Mouse (Mus musculus): ENCODE measurements around the gene Zkscan6. TPM values are rescaled to one million over a fixed set of nuclear protein-coding genes. Genes with fewer than 3 reads are reported as not detected.

Gene Zkscan6
- polyA plus RNA-seq (2012; fragmentation: generic; extraction: Trizol): 6.4 TPM

GRCm38 (mm10) chr11:65806909-65807504 is at the start of gene Zkscan6:
TSS of gene Zkscan6 (plus strand) at chr11:65807175.
- H3K79me2 ChIP-seq (ENCODE audit: control insufficient read depth, insufficient read depth): peaks cover 39% of the 10 kb centered on the region
- peak within 1 kb of the TSS; percentile 10 for H3ac ChIP-seq (ENCODE audit: control insufficient read depth, insufficient read length)
- peak within 1 kb of the TSS; percentile 95 for H3K4me2 ChIP-seq (ENCODE audit: low read depth)
- peak; percentile 58 for TF ChIP-seq POLR2AphosphoS2 (IDR thresholded peaks at IDR 0.05; ENCODE audit: insufficient read length, low read depth)
- peak; percentile 82 for TF ChIP-seq POLR2A (IDR thresholded peaks at IDR 0.05; ENCODE audit: insufficient read length, low read depth)
- peak in 2 of 3 experiments; percentile 9 to 32 for TF ChIP-seq MYOG (IDR thresholded peaks at IDR 0.05; ENCODE audit: control insufficient read depth in 1 of 3, insufficient read depth in 1 of 3, insufficient read length in 2 of 3, low read depth in 2 of 3)
- no peak for TF ChIP-seq TCF12 (IDR thresholded peaks at IDR 0.05; ENCODE audit: insufficient read depth, poor library complexity, severe bottlenecking)
- H3K4me3 ChIP-seq: peak within 1 kb of the TSS; percentile 82
- H3K27me3 ChIP-seq (ENCODE audit: control insufficient read depth, insufficient read depth, insufficient read length): no peaks in the 10 kb centered on the region
- no peaks in the 10 kb centered on the region for H3K36me3 ChIP-seq (ENCODE audit: control insufficient read depth, insufficient read depth)

- Histone ChIP-seq H3K4me2 (ENCODE audit: low read depth) (no peak overlapping the region), H3K4me3 (no peak overlapping the region), H3K27me3 (ENCODE audit: control insufficient read depth, insufficient read depth, insufficient read length) (no peaks in the 10 kb centered on the region), H3ac (ENCODE audit: control insufficient read depth, insufficient read length) (no peak overlapping the region), H3K36me3 (ENCODE audit: control insufficient read depth, insufficient read depth) (no peaks in the 10 kb centered on the region), H3K79me2 (ENCODE audit: control insufficient read depth, insufficient read depth) (peaks cover 67% of the 10 kb centered on the region)
- no peak for TF ChIP-seq MAX (IDR thresholded peaks at IDR 0.05; ENCODE audit: low read depth)
- no peak for TF ChIP-seq POLR2A (IDR thresholded peaks at IDR 0.05; ENCODE audit: insufficient read length, low read depth)
- TF ChIP-seq POLR2AphosphoS2 (IDR thresholded peaks at IDR 0.05; ENCODE audit: insufficient read length, low read depth): no peak
- no peak for TF ChIP-seq MYOD1 (IDR thresholded peaks at IDR 0.05; ENCODE audit: control insufficient read depth in 1 of 3, insufficient read length in 2 of 3, low read depth in 2 of 3)
- no peak for TF ChIP-seq CEBPB (IDR thresholded peaks at IDR 0.05; ENCODE audit: insufficient read depth, poor library complexity, severe bottlenecking)
- TF ChIP-seq E2F4 (IDR thresholded peaks at IDR 0.05; ENCODE audit: insufficient read depth): no peak
- no peak for TF ChIP-seq USF1 (IDR thresholded peaks at IDR 0.05; ENCODE audit: low read depth)
- no peak for TF ChIP-seq TCF12 (IDR thresholded peaks at IDR 0.05; ENCODE audit: insufficient read depth, poor library complexity, severe bottlenecking)
- no peak for TF ChIP-seq REST (IDR thresholded peaks at IDR 0.05; ENCODE audit: insufficient read depth, insufficient read length)
- TF ChIP-seq MYOG (IDR thresholded peaks at IDR 0.05; ENCODE audit: control insufficient read depth in 1 of 3, insufficient read depth in 1 of 3, insufficient read length in 2 of 3, low read depth in 2 of 3): no peak
- no peak for TF ChIP-seq TCF3 (IDR thresholded peaks at IDR 0.05; ENCODE audit: insufficient read length, low read depth)
- no peak for TF ChIP-seq SRF (IDR thresholded peaks at IDR 0.05; ENCODE audit: control insufficient read depth, insufficient read length, low read depth)
Observed at GRCm38 (mm10) chr11:65759350-65759749, 47.6 kb upstream of the Zkscan6 start.

GRCm38 (mm10) chr11:65760912-65761311 is 46.1 kb upstream of the Zkscan6 start:
- Histone ChIP-seq H3ac (ENCODE audit: control insufficient read depth, insufficient read length) (no peak overlapping the region), H3K79me2 (ENCODE audit: control insufficient read depth, insufficient read depth) (peaks cover 81% of the 10 kb centered on the region), H3K4me2 (ENCODE audit: low read depth) (no peak overlapping the region), H3K4me3 (no peak overlapping the region), H3K36me3 (ENCODE audit: control insufficient read depth, insufficient read depth) (no peaks in the 10 kb centered on the region), H3K27me3 (ENCODE audit: control insufficient read depth, insufficient read depth, insufficient read length) (no peaks in the 10 kb centered on the region)
- TF ChIP-seq MAX (IDR thresholded peaks at IDR 0.05; ENCODE audit: low read depth) (no peak), REST (IDR thresholded peaks at IDR 0.05; ENCODE audit: insufficient read depth, insufficient read length) (no peak), SRF (IDR thresholded peaks at IDR 0.05; ENCODE audit: control insufficient read depth, insufficient read length, low read depth) (no peak), TCF12 (IDR thresholded peaks at IDR 0.05; ENCODE audit: insufficient read depth, poor library complexity, severe bottlenecking) (no peak), MYOD1 (IDR thresholded peaks at IDR 0.05; ENCODE audit: control insufficient read depth in 1 of 3, insufficient read length in 2 of 3, low read depth in 2 of 3) (no peak), E2F4 (IDR thresholded peaks at IDR 0.05; ENCODE audit: insufficient read depth) (no peak), TCF3 (IDR thresholded peaks at IDR 0.05; ENCODE audit: insufficient read length, low read depth) (no peak), CEBPB (IDR thresholded peaks at IDR 0.05; ENCODE audit: insufficient read depth, poor library complexity, severe bottlenecking) (no peak), POLR2AphosphoS2 (IDR thresholded peaks at IDR 0.05; ENCODE audit: insufficient read length, low read depth) (no peak), POLR2A (IDR thresholded peaks at IDR 0.05; ENCODE audit: insufficient read length, low read depth) (no peak)

- Histone ChIP-seq H3K4me3 (no peak overlapping the region), H3K27me3 (ENCODE audit: control insufficient read depth, insufficient read depth, insufficient read length) (no peaks in the 10 kb centered on the region), H3K79me2 (ENCODE audit: control insufficient read depth, insufficient read depth) (peaks cover 88% of the 10 kb centered on the region), H3K36me3 (ENCODE audit: control insufficient read depth, insufficient read depth) (no peaks in the 10 kb centered on the region), H3ac (ENCODE audit: control insufficient read depth, insufficient read length) (no peak overlapping the region), H3K4me2 (ENCODE audit: low read depth) (no peak overlapping the region)
- TF ChIP-seq CEBPB (IDR thresholded peaks at IDR 0.05; ENCODE audit: insufficient read depth, poor library complexity, severe bottlenecking): no peak
- TF ChIP-seq TCF3 (IDR thresholded peaks at IDR 0.05; ENCODE audit: insufficient read length, low read depth): no peak
- no peak for TF ChIP-seq E2F4 (IDR thresholded peaks at IDR 0.05; ENCODE audit: insufficient read depth)
- no peak for TF ChIP-seq TCF12 (IDR thresholded peaks at IDR 0.05; ENCODE audit: insufficient read depth, poor library complexity, severe bottlenecking)
- TF ChIP-seq POLR2A (IDR thresholded peaks at IDR 0.05; ENCODE audit: insufficient read length, low read depth): no peak
- TF ChIP-seq REST (IDR thresholded peaks at IDR 0.05; ENCODE audit: insufficient read depth, insufficient read length): no peak
- no peak for TF ChIP-seq SRF (IDR thresholded peaks at IDR 0.05; ENCODE audit: control insufficient read depth, insufficient read length, low read depth)
- no peak for TF ChIP-seq POLR2AphosphoS2 (IDR thresholded peaks at IDR 0.05; ENCODE audit: insufficient read length, low read depth)
- TF ChIP-seq MYOG (IDR thresholded peaks at IDR 0.05; ENCODE audit: control insufficient read depth in 1 of 3, insufficient read depth in 1 of 3, insufficient read length in 2 of 3, low read depth in 2 of 3): no peak
- TF ChIP-seq MYOD1 (IDR thresholded peaks at IDR 0.05; ENCODE audit: control insufficient read depth in 1 of 3, insufficient read length in 2 of 3, low read depth in 2 of 3): no peak
- TF ChIP-seq USF1 (IDR thresholded peaks at IDR 0.05; ENCODE audit: low read depth): no peak
- TF ChIP-seq MAX (IDR thresholded peaks at IDR 0.05; ENCODE audit: low read depth): no peak
Observed at GRCm38 (mm10) chr11:65768445-65768844, 38.5 kb upstream of the Zkscan6 start.
